In the genomic region with DNA sequence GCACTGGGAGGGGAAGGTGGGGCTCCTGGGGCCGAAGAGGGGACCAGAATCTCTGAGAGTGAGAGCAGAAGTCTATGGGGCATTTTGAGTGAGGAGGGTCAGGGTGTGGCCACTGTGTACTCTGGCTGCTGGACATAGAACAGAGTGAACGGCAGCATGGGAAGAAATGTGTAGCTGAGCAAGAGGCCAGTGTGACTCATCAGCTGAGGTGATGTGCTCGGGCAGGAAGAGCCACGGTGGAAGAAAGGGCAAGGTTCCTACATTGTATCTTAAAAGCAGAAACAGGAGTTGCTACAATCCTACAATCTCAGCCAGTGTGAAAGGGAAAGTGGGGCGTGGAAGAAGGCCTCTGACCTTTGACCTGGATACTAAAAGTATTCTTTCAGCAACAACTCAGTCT, we compare ENCODE assay signal across 19 mouse cellular contexts.
DNase-seq lines count a peak whose midpoint lies in the region; ATAC-seq and TF ChIP-seq lines count a peak whose summit lies in the region.
"Had no signal": no experiment of that assay in that cellular context is flagged by ENCODE, and none has a peak within 500 bp of the region (broad histone marks: within the 10 kb centered on the region; RNA-seq: fewer than 3 reads in every experiment).

No protein-coding gene starts in this region.

- DNase-seq in liver, postnatal 0 days = no peak
- DNase-seq in liver, embryonic 11.5 days (ENCODE audit: low spot score) = no peak
- peak; percentile 20 for DNase-seq in 416B (ENCODE audit: low read depth)
- DNase-seq in CD4-positive, CD25-positive, alpha-beta regulatory T cell, adult 2 months (ENCODE audit: low read depth, low spot score) = peak; percentile 35
- no peak for DNase-seq in cerebellum, postnatal 36 days
- DNase-seq in layer of hippocampus, postnatal 25 days (ENCODE audit: extremely low spot score in 1 of 2, low spot score in 1 of 2) = no peak
- DNase-seq in embryonic facial prominence, embryonic 10.5 days (ENCODE audit: low spot score) = no peak
- DNase-seq: cerebellum, adult 2 months; gastrocnemius, adult 2 months; kidney, adult 8-10 months; kidney, postnatal 4 days; left cerebral cortex, postnatal 4 days had no signal

- no peak overlapping the region for H3K27ac ChIP-seq in liver, postnatal 0 days (ENCODE audit: low read depth)
- H3K27ac ChIP-seq in liver, embryonic 11.5 days (ENCODE audit: low read depth, low read length) = no peak overlapping the region
- peak overlapping the region; percentile 71; the same call in 1 of the 2 replicates for H3K27ac ChIP-seq in intestine, postnatal 0 days (ENCODE audit: low read depth, low read length)
- no peak overlapping the region for H3K27ac ChIP-seq in embryonic facial prominence, embryonic 10.5 days (replicated peaks)
- H3K27ac ChIP-seq: embryonic facial prominence, embryonic 13.5 days; gastrocnemius, adult 2 months; liver, embryonic 14.5 days; midbrain, embryonic 10.5 days; neural tube, embryonic 15.5 days had no signal

- no peak for TF ChIP-seq CTCF in liver, postnatal 0 days (IDR thresholded peaks at IDR 0.05; ENCODE audit: low read depth)
- no peak for TF ChIP-seq CTCF in intestine, postnatal 0 days (IDR thresholded peaks at IDR 0.05; ENCODE audit: low read depth)

- no peak overlapping the region for H3K4me2 ChIP-seq in liver, postnatal 0 days (ENCODE audit: low read depth, low read length)
- no peak overlapping the region for H3K4me2 ChIP-seq in liver, embryonic 11.5 days
- no peak overlapping the region for H3K4me2 ChIP-seq in intestine, postnatal 0 days (replicated peaks; ENCODE audit: low read depth)
- H3K4me2 ChIP-seq: embryonic facial prominence, embryonic 13.5 days; heart, embryonic 12.5 days; neural tube, embryonic 15.5 days had no signal

- no peaks in the 10 kb centered on the region for H3K36me3 ChIP-seq in liver, postnatal 0 days (replicated peaks; ENCODE audit: insufficient read depth, low read length)
- no peaks in the 10 kb centered on the region for H3K36me3 ChIP-seq in liver, embryonic 11.5 days (ENCODE audit: control insufficient read depth, insufficient read depth, low read length)
- no peaks in the 10 kb centered on the region for H3K36me3 ChIP-seq in intestine, postnatal 0 days (ENCODE audit: control insufficient read depth, insufficient read depth)
- H3K36me3 ChIP-seq in embryonic facial prominence, embryonic 10.5 days (replicated peaks) = no peaks in the 10 kb centered on the region
- H3K36me3 ChIP-seq: embryonic facial prominence, embryonic 13.5 days; heart, embryonic 12.5 days; midbrain, embryonic 10.5 days; neural tube, embryonic 15.5 days had no signal

- H3K27me3 ChIP-seq in liver, postnatal 0 days (ENCODE audit: insufficient read depth, low read length) = no peaks in the 10 kb centered on the region
- no peaks in the 10 kb centered on the region for H3K27me3 ChIP-seq in liver, embryonic 11.5 days (replicated peaks; ENCODE audit: control insufficient read depth, insufficient read depth, low read length)
- H3K27me3 ChIP-seq in intestine, postnatal 0 days (replicated peaks; ENCODE audit: control insufficient read depth, insufficient read depth, low read length) = no peaks in the 10 kb centered on the region
- no peaks in the 10 kb centered on the region for H3K27me3 ChIP-seq in embryonic facial prominence, embryonic 10.5 days (replicated peaks; ENCODE audit: low read depth, poor library complexity, severe bottlenecking)
- H3K27me3 ChIP-seq: embryonic facial prominence, embryonic 13.5 days; heart, embryonic 12.5 days; neural tube, embryonic 15.5 days had no signal

- H3K4me3 ChIP-seq in liver, postnatal 0 days (ENCODE audit: low read depth, low read length) = no peak overlapping the region
- no peak overlapping the region for H3K4me3 ChIP-seq in liver, embryonic 11.5 days (ENCODE audit: low read depth, low read length)
- no peak overlapping the region for H3K4me3 ChIP-seq in intestine, postnatal 0 days (ENCODE audit: low read depth, low read length)
- H3K4me3 ChIP-seq in embryonic facial prominence, embryonic 10.5 days = no peak overlapping the region
- H3K4me3 ChIP-seq: embryonic facial prominence, embryonic 13.5 days; gastrocnemius, adult 2 months; heart, embryonic 12.5 days; midbrain, embryonic 10.5 days; neural tube, embryonic 15.5 days had no signal

- peaks cover 6% of the 10 kb centered on the region; the same call in 1 of the 2 replicates for H3K4me1 ChIP-seq in liver, postnatal 0 days (ENCODE audit: insufficient read depth)
- no peaks in the 10 kb centered on the region for H3K4me1 ChIP-seq in liver, embryonic 11.5 days (replicated peaks; ENCODE audit: control insufficient read depth, insufficient read depth, low read length)
- no peaks in the 10 kb centered on the region for H3K4me1 ChIP-seq in intestine, postnatal 0 days (replicated peaks; ENCODE audit: control insufficient read depth, insufficient read depth, low read length)
- H3K4me1 ChIP-seq in embryonic facial prominence, embryonic 10.5 days = no peaks in the 10 kb centered on the region

- ATAC-seq in liver, postnatal 0 days = peak; percentile 36; the same call in 1 of the 2 replicates
- ATAC-seq in liver, embryonic 11.5 days (replicated peaks; ENCODE audit: low FRiP score) = no peak
- ATAC-seq in intestine, postnatal 0 days = peak; percentile 97
- ATAC-seq: hindbrain, embryonic 16.5 days had no signal

- no peak overlapping the region for H3K9ac ChIP-seq in liver, postnatal 0 days (replicated peaks)
- no peak overlapping the region for H3K9ac ChIP-seq in liver, embryonic 11.5 days (ENCODE audit: low read depth, low read length)
- H3K9ac ChIP-seq in intestine, postnatal 0 days (ENCODE audit: low read depth, low read length) = no peak overlapping the region
- H3K9ac ChIP-seq: embryonic facial prominence, embryonic 13.5 days; heart, embryonic 12.5 days; liver, embryonic 14.5 days; neural tube, embryonic 15.5 days had no signal

- TF ChIP-seq EP300 in liver, postnatal 0 days (IDR thresholded peaks at IDR 0.05; ENCODE audit: low read depth) = no peak

- H3K9me3 ChIP-seq in liver, postnatal 0 days (ENCODE audit: low read length) = no peaks in the 10 kb centered on the region
- H3K9me3 ChIP-seq in liver, embryonic 11.5 days (ENCODE audit: control insufficient read depth, low read length) = no peaks in the 10 kb centered on the region
- no peaks in the 10 kb centered on the region for H3K9me3 ChIP-seq in intestine, postnatal 0 days (ENCODE audit: control insufficient read depth)
- no peaks in the 10 kb centered on the region for H3K9me3 ChIP-seq in embryonic facial prominence, embryonic 10.5 days
- H3K9me3 ChIP-seq: embryonic facial prominence, embryonic 13.5 days; heart, embryonic 12.5 days; midbrain, embryonic 10.5 days; neural tube, embryonic 15.5 days had no signal

- WGBS in liver, postnatal 0 days (ENCODE audit: insufficient replicate concordance) = 34% methylated on average over 5 of the region's 5 CpGs
- 56% methylated on average over 5 of the region's 5 CpGs for WGBS in liver, embryonic 11.5 days
- 30% methylated on average over 5 of the region's 5 CpGs for WGBS in intestine, postnatal 0 days
- 60% methylated on average over 5 of the region's 5 CpGs for WGBS in embryonic facial prominence, embryonic 10.5 days

Comparison
In these comparisons a context has a peak if more than half of its experiments do, and no peak if none do; other contexts are left out.
1. DNase-seq: peak in 416B (single experiment) and CD4-positive, CD25-positive, alpha-beta regulatory T cell, adult 2 months (single experiment); none in liver, postnatal 0 days (single experiment), liver, embryonic 11.5 days (single experiment), cerebellum, postnatal 36 days (0 of 2), layer of hippocampus, postnatal 25 days (0 of 2) and embryonic facial prominence, embryonic 10.5 days (single experiment).